Mouse (Mus musculus) erythroblast, embryonic 14.5 days (primary cell): Measurements from ENCODE around the gene BC005537.

Experiments
- GATA1 ChIP-seq: IDR thresholded peaks from 2 replicates; pipeline ENCODE4 v1.6.1; 2012; ENCODE audit warnings: low read length, inconsistent platforms, mixed read lengths
- TAL1 ChIP-seq: IDR thresholded peaks from 3 replicates; pipeline ENCODE4 v1.6.1; 2012; ENCODE audit warnings: low read length, inconsistent platforms, mixed read lengths

DNA sequence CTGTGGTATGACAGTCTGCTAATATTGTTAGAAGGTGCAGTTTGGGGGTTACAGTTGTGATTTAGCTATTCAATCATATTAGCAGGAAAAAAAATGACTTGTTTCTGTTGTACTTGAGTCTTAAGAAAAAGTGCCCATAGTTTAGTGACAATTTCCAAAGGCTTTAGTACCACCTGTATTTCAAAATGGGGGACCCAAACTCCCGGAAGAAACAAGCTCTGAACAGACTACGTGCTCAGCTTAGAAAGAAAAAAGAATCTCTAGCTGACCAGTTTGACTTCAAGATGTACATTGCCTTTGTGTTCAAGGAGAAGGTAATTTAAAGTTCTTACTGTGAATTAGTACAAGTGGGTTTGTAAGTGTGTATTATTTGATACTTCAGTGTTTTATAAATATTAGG lies 1.7 kb downstream of the BC005537 start:
- no peak for TF ChIP-seq GATA1
- TF ChIP-seq TAL1 = no peak
